In genomic region chr7:83604180-83604944, GRCm38 (mm10) we compare ENCODE assay signal across 24 mouse cellular contexts. TPM values are rescaled to one million over a fixed set of nuclear protein-coding genes. Genes with fewer than 3 reads are reported as not detected.
DNase-seq lines count a peak whose midpoint lies in the region; ATAC-seq and TF ChIP-seq lines count a peak whose summit lies in the region.
"Had no signal": no experiment of that assay in that cellular context is flagged by ENCODE, and none has a peak within 500 bp of the region (broad histone marks: within the 10 kb centered on the region; RNA-seq: fewer than 3 reads in every experiment).

No protein-coding gene starts in this region.

- H3K4me2 ChIP-seq in limb, embryonic 12.5 days = no peak overlapping the region; the same call in 1 of the 2 replicates
- no peak overlapping the region for H3K4me2 ChIP-seq in embryonic facial prominence, embryonic 11.5 days (ENCODE audit: low read depth, low read length)
- no peak overlapping the region for H3K4me2 ChIP-seq in limb, embryonic 13.5 days (replicated peaks)
- H3K4me2 ChIP-seq: heart, embryonic 13.5 days; hindbrain, embryonic 12.5 days had no signal

- H3K9ac ChIP-seq in limb, embryonic 12.5 days (replicated peaks) = no peak overlapping the region
- no peak overlapping the region for H3K9ac ChIP-seq in embryonic facial prominence, embryonic 11.5 days (replicated peaks; ENCODE audit: low read length)
- H3K9ac ChIP-seq in limb, embryonic 13.5 days = no peak overlapping the region
- H3K9ac ChIP-seq: heart, embryonic 13.5 days; hindbrain, embryonic 12.5 days had no signal

- H3K9me3 ChIP-seq in limb, embryonic 12.5 days = no peaks in the 10 kb centered on the region
- H3K9me3 ChIP-seq in limb, embryonic 10.5 days (replicated peaks) = no peaks in the 10 kb centered on the region
- no peaks in the 10 kb centered on the region for H3K9me3 ChIP-seq in embryonic facial prominence, embryonic 11.5 days (replicated peaks; ENCODE audit: control insufficient read depth, low read length)
- no peaks in the 10 kb centered on the region for H3K9me3 ChIP-seq in limb, embryonic 13.5 days
- H3K9me3 ChIP-seq: forebrain, embryonic 10.5 days; heart, embryonic 13.5 days; hindbrain, embryonic 12.5 days had no signal

- TF ChIP-seq CTCF in brain, embryonic 14.5 days (IDR thresholded peaks at IDR 0.05; ENCODE audit: borderline replicate concordance, extremely low read depth, insufficient read depth, insufficient read length) = no peak

- TF ChIP-seq POLR2A in brain, embryonic 14.5 days (IDR thresholded peaks at IDR 0.05; ENCODE audit: borderline replicate concordance, extremely low read depth, insufficient read depth, insufficient read length, poor library complexity, severe bottlenecking) = no peak

- no peak for DNase-seq in limb, embryonic 10.5 days (ENCODE audit: low spot score)
- DNase-seq in brain, embryonic 14.5 days (ENCODE audit: low read depth) = peak; percentile 5
- DNase-seq in embryonic facial prominence, embryonic 11.5 days (ENCODE audit: low spot score) = peak; percentile 72
- DNase-seq in left cerebral cortex, adult 11 months (ENCODE audit: low spot score) = no peak
- DNase-seq: adrenal gland, adult 2 months; adrenal gland, postnatal 36 days; cerebellum, adult 11 months; cerebellum, adult 8-10 months; cerebellum, postnatal 14 days; gastrocnemius, adult 2 months; gastrocnemius, postnatal 25 days; heart, postnatal 4 days had no signal

- no peak for ATAC-seq in limb, embryonic 12.5 days (ENCODE audit: insufficient number of reproducible peaks, insufficient read depth, low FRiP score, low TSS enrichment, low read depth)
- peak; percentile 70; the same call in 1 of the 2 replicates for ATAC-seq in embryonic facial prominence, embryonic 11.5 days (replicated peaks; ENCODE audit: insufficient number of reproducible peaks, low FRiP score, low TSS enrichment, low read depth)
- no peak for ATAC-seq in limb, embryonic 13.5 days (ENCODE audit: low FRiP score, low read depth)
- ATAC-seq: activated CD4-positive, CD25-positive, alpha-beta regulatory T cell, adult 4 months; forebrain, embryonic 14.5 days; hindbrain, embryonic 16.5 days; inflammation-experienced regulatory T-cells, adult 6 months; Patski had no signal

- H3K36me3 ChIP-seq in limb, embryonic 12.5 days = no peaks in the 10 kb centered on the region
- H3K36me3 ChIP-seq in limb, embryonic 10.5 days = no peaks in the 10 kb centered on the region
- no peaks in the 10 kb centered on the region for H3K36me3 ChIP-seq in embryonic facial prominence, embryonic 11.5 days (replicated peaks; ENCODE audit: control insufficient read depth, insufficient read depth, low read depth, low read length)
- no peaks in the 10 kb centered on the region for H3K36me3 ChIP-seq in limb, embryonic 13.5 days
- H3K36me3 ChIP-seq: forebrain, embryonic 10.5 days; heart, embryonic 13.5 days; hindbrain, embryonic 12.5 days had no signal

- H3K4me3 ChIP-seq in limb, embryonic 12.5 days (replicated peaks) = no peak overlapping the region
- H3K4me3 ChIP-seq in limb, embryonic 10.5 days = no peak overlapping the region
- no peak overlapping the region for H3K4me3 ChIP-seq in embryonic facial prominence, embryonic 11.5 days (ENCODE audit: low read depth, low read length)
- H3K4me3 ChIP-seq in limb, embryonic 13.5 days = no peak overlapping the region
- H3K4me3 ChIP-seq: erythroblast, embryonic 14.5 days; forebrain, embryonic 10.5 days; gastrocnemius, adult 2 months; heart, embryonic 13.5 days; hindbrain, embryonic 12.5 days had no signal

- H3K4me1 ChIP-seq in limb, embryonic 12.5 days (replicated peaks) = peaks cover 19% of the 10 kb centered on the region
- H3K4me1 ChIP-seq in limb, embryonic 10.5 days = peaks cover 10% of the 10 kb centered on the region
- H3K4me1 ChIP-seq in embryonic facial prominence, embryonic 11.5 days (ENCODE audit: control insufficient read depth, insufficient read depth, low read length) = no peaks in the 10 kb centered on the region; the same call in 1 of the 2 replicates
- H3K4me1 ChIP-seq in limb, embryonic 13.5 days = peaks cover 14% of the 10 kb centered on the region
- H3K4me1 ChIP-seq: forebrain, embryonic 10.5 days; heart, embryonic 13.5 days had no signal

- H3K27me3 ChIP-seq in limb, embryonic 12.5 days = no peaks in the 10 kb centered on the region
- H3K27me3 ChIP-seq in limb, embryonic 10.5 days (ENCODE audit: low read depth, poor library complexity, severe bottlenecking) = no peaks in the 10 kb centered on the region
- no peaks in the 10 kb centered on the region for H3K27me3 ChIP-seq in embryonic facial prominence, embryonic 11.5 days (ENCODE audit: control insufficient read depth, insufficient read depth, low read length)
- no peaks in the 10 kb centered on the region for H3K27me3 ChIP-seq in limb, embryonic 13.5 days
- H3K27me3 ChIP-seq: CH12.LX; heart, embryonic 13.5 days; hindbrain, embryonic 12.5 days; Patski had no signal

- H3K27ac ChIP-seq in limb, embryonic 12.5 days = peak overlapping the region; percentile 67; the same call in 1 of the 2 replicates
- no peak overlapping the region for H3K27ac ChIP-seq in limb, embryonic 10.5 days
- no peak overlapping the region for H3K27ac ChIP-seq in embryonic facial prominence, embryonic 11.5 days (replicated peaks; ENCODE audit: low read depth, low read length)
- H3K27ac ChIP-seq in limb, embryonic 13.5 days = peak overlapping the region; percentile 39; the same call in 1 of the 2 replicates
- H3K27ac ChIP-seq: forebrain, embryonic 10.5 days; gastrocnemius, adult 2 months; heart, embryonic 13.5 days; hindbrain, embryonic 12.5 days had no signal

- 89% methylated on average over 7 of the region's 7 CpGs for WGBS in limb, embryonic 12.5 days
- WGBS in limb, embryonic 10.5 days = 93% methylated on average over 7 of the region's 7 CpGs
- 78% methylated on average over 7 of the region's 7 CpGs for WGBS in embryonic facial prominence, embryonic 11.5 days
- WGBS in limb, embryonic 13.5 days = 78% methylated on average over 7 of the region's 7 CpGs

RNA-seq across cellular contexts. Expression of gene Tmc3, which starts 19.6 kb away (rescaled TPM):
- polyA plus RNA-seq in limb, embryonic 12.5 days (2016; fragmentation: Nextera tagmentation; extraction: Ambion mirVana) = 2.4 TPM in 2 replicates
- polyA plus RNA-seq in limb, embryonic 10.5 days (2016; fragmentation: Nextera tagmentation; extraction: Ambion mirVana) = 0.31 and 0.66 TPM in 2 replicates
- 0.23 and 0.31 TPM in 2 replicates for polyA plus RNA-seq in brain, embryonic 14.5 days (2012; rRNA removed)
- 1.1 and 1.5 TPM in 2 replicates for polyA plus RNA-seq in embryonic facial prominence, embryonic 11.5 days (2014; fragmentation: Nextera tagmentation; extraction: Ambion mirVana)
- polyA plus RNA-seq in limb, embryonic 13.5 days (2015; fragmentation: Nextera tagmentation; extraction: Ambion mirVana) = 1.5 TPM in 2 replicates
- polyA plus RNA-seq: erythroblast, embryonic 14.5 days had no signal

RNA-seq across cellular contexts. Expression of gene Stard5, which starts 27.4 kb away (rescaled TPM):
- 18.6 and 21.3 TPM in 2 replicates for polyA plus RNA-seq in limb, embryonic 12.5 days (2016; fragmentation: Nextera tagmentation; extraction: Ambion mirVana)
- 15.2 and 18.1 TPM in 2 replicates for polyA plus RNA-seq in limb, embryonic 10.5 days (2016; fragmentation: Nextera tagmentation; extraction: Ambion mirVana)
- 6.2 and 7.2 TPM in 2 replicates for polyA plus RNA-seq in brain, embryonic 14.5 days (2012; rRNA removed)
- 19.2 and 19.5 TPM in 2 replicates for polyA plus RNA-seq in embryonic facial prominence, embryonic 11.5 days (2014; fragmentation: Nextera tagmentation; extraction: Ambion mirVana)
- 19.4 and 21.7 TPM in 2 replicates for polyA plus RNA-seq in limb, embryonic 13.5 days (2015; fragmentation: Nextera tagmentation; extraction: Ambion mirVana)

Comparison
In these comparisons a context has a peak if more than half of its experiments do, and no peak if none do; other contexts are left out.
1. H3K27ac ChIP-seq: peak in limb, embryonic 12.5 days (single experiment) and limb, embryonic 13.5 days (single experiment); none in limb, embryonic 10.5 days (single experiment) and embryonic facial prominence, embryonic 11.5 days (single experiment).
2. DNase-seq: peak in brain, embryonic 14.5 days (single experiment) and embryonic facial prominence, embryonic 11.5 days (single experiment); none in limb, embryonic 10.5 days (single experiment) and left cerebral cortex, adult 11 months (single experiment).